Mouse (Mus musculus) olfactory bulb, adult 2 months (tissue): ENCODE measurements around the gene BC052040. TPM values are rescaled to one million over a fixed set of nuclear protein-coding genes. Genes with fewer than 3 reads are reported as not detected.
A peak's percentile ranks its signal among the peaks of the same experiment; 100 is the strongest.

Experiments used
- H3K27ac ChIP-seq: fragments of 200-500 bp; 2 replicates; pipeline ENCODE4 v1.5.1; 2012; ENCODE audit warnings: low read depth, low read length; ENCODE audit not compliant: insufficient read depth
- H3K4me1 ChIP-seq: fragments of 200-500 bp; 2 replicates; pipeline ENCODE4 v1.6.1; 2012; ENCODE audit warnings: low read length; ENCODE audit not compliant: control insufficient read depth, insufficient read depth
- H3K4me3 ChIP-seq: fragments of 200-500 bp; 2 replicates; pipeline ENCODE4 v1.5.1; 2012; ENCODE audit warnings: mild to moderate bottlenecking, low read depth, low read length, moderate library complexity; ENCODE audit not compliant: insufficient read depth
- CTCF ChIP-seq: fragments of 200-500 bp; IDR thresholded peaks from 2 replicates; pipeline ENCODE4 v1.5.1; 2012; ENCODE audit warnings: low read depth, mild to moderate bottlenecking, low read length, moderate library complexity; ENCODE audit not compliant: insufficient read depth
- POLR2A ChIP-seq: fragments of 200-500 bp; IDR thresholded peaks from 2 replicates; pipeline ENCODE4 v1.6.1; 2012; ENCODE audit warnings: mild to moderate bottlenecking, low read depth, low read length, moderate library complexity; ENCODE audit not compliant: insufficient read depth
- WGBS: fragments of 180-500 bp; shearing (Covaris S2); methylation state at CpG from one replicate; pipeline ENCODE4 v1.1.7; 2018; 5-methylcytosine and 5-hydroxymethylcytosine counted together
- polyA plus RNA-seq: library from polyadenylated mRNA; stranded (reverse); fragments of >200 nt; gene quantifications from 2 replicates; pipeline ENCODE4 v1.2.4, GENCODE M21; 2012; ENCODE audit warnings: low replicate concordance; ENCODE audit not compliant: missing spikeins, insufficient read depth, insufficient read length

BC052040 gene
- polyA plus RNA-seq, 1 experiment = not detected

GRCm38 (mm10) chr2:115798839-115799238, 217.3 kb downstream of the BC052040 start:
- WGBS = 91% methylated on average over 6 of the region's 6 CpGs

GRCm38 (mm10) chr2:115808376-115808775, 226.9 kb downstream of the BC052040 start:
- Histone ChIP-seq H3K27ac (no peak overlapping the region), H3K4me3 (no peak overlapping the region), H3K4me1 (peaks cover 1% of the 10 kb centered on the region; the same call in 1 of the 2 replicates)
- TF ChIP-seq CTCF (no peak), POLR2A (no peak)
- 88% methylated on average over 4 of the region's 4 CpGs for WGBS

More at GRCm38 (mm10) chr2:115798839-115799238, 217.3 kb downstream of the BC052040 start:
- TF ChIP-seq CTCF (no peak), POLR2A (no peak)
- no peak overlapping the region for H3K27ac ChIP-seq
- no peaks in the 10 kb centered on the region for H3K4me1 ChIP-seq
- H3K4me3 ChIP-seq = no peak overlapping the region

GRCm38 (mm10) chr2:115813316-115813715, 231.8 kb downstream of the BC052040 start:
- no peak for TF ChIP-seq POLR2A
- no peak for TF ChIP-seq CTCF
- 17% methylated on average over 11 of the region's 11 CpGs for WGBS
- Histone ChIP-seq H3K4me3 (no peak overlapping the region), H3K27ac (peak overlapping the region; percentile 90), H3K4me1 (peaks cover 7% of the 10 kb centered on the region)

GRCm38 (mm10) chr2:115813721-115814120, 232.2 kb downstream of the BC052040 start:
- Histone ChIP-seq H3K4me3 (no peak overlapping the region), H3K4me1 (peaks cover 7% of the 10 kb centered on the region), H3K27ac (peak overlapping the region; percentile 43)
- TF ChIP-seq CTCF (no peak), POLR2A (no peak)
- WGBS = 30% methylated on average over 6 of the region's 6 CpGs

- Histone ChIP-seq H3K4me1 (peaks cover 11% of the 10 kb centered on the region), H3K27ac (no peak overlapping the region), H3K4me3 (no peak overlapping the region)
- 87% methylated on average over 6 of the region's 6 CpGs for WGBS
- no peak for TF ChIP-seq POLR2A
- TF ChIP-seq CTCF = no peak
Observed at GRCm38 (mm10) chr2:115817959-115818358, 236.4 kb downstream of the BC052040 start.

- WGBS = 47% methylated on average over 5 of the region's 5 CpGs
- peak overlapping the region; percentile 50; the same call in 1 of the 2 replicates for H3K27ac ChIP-seq
- TF ChIP-seq CTCF (no peak), POLR2A (no peak)
- H3K4me3 ChIP-seq = no peak overlapping the region
- peaks cover 4% of the 10 kb centered on the region; the same call in 1 of the 2 replicates for H3K4me1 ChIP-seq
Observed at GRCm38 (mm10) chr2:115822361-115822760, 240.8 kb downstream of the BC052040 start.
